Mouse (Mus musculus) forebrain, embryonic 12.5 days (tissue): ENCODE measurements around the gene Rbbp8nl. TPM values are rescaled to one million over a fixed set of nuclear protein-coding genes. Genes with fewer than 3 reads are reported as not detected.
A peak's percentile ranks its signal among the peaks of the same experiment; 100 is the strongest.

Source experiments
- ATAC-seq: fragments of 200-750 bp; cut with Nextera tagmentation; 2 replicates; pipeline ENCODE4 v1.8.0; 2017; ENCODE audit warnings: moderate TSS enrichment; ENCODE audit not compliant: low FRiP score
- H3K27ac ChIP-seq: fragments of 300-500 bp; sonication (generic); 2 replicates; pipeline ENCODE4 v1.5.1; 2016; ENCODE audit warnings: mild to moderate bottlenecking
- H3K27me3 ChIP-seq: fragments of 300-500 bp; sonication (generic); 2 replicates; pipeline ENCODE4 v1.6.1; 2016; ENCODE audit warnings: mild to moderate bottlenecking
- H3K36me3 ChIP-seq: fragments of 300-500 bp; sonication (generic); replicated peaks from 2 replicates; pipeline ENCODE4 v1.6.1; 2016; ENCODE audit warnings: mild to moderate bottlenecking
- H3K4me1 ChIP-seq: fragments of 300-500 bp; sonication (generic); 2 replicates; pipeline ENCODE4 v1.6.1; 2016
- H3K4me2 ChIP-seq: fragments of 300-500 bp; sonication (generic); 2 replicates; pipeline ENCODE4 v1.6.1; 2016; ENCODE audit warnings: mild to moderate bottlenecking, moderate library complexity
- H3K4me3 ChIP-seq: fragments of 300-500 bp; sonication (generic); replicated peaks from 2 replicates; pipeline ENCODE4 v1.5.1; 2016; ENCODE audit warnings: mild to moderate bottlenecking
- H3K9ac ChIP-seq: fragments of 300-500 bp; sonication (generic); 2 replicates; pipeline ENCODE4 v1.6.1; 2016; ENCODE audit warnings: mild to moderate bottlenecking
- H3K9me3 ChIP-seq: fragments of 300-500 bp; sonication (generic); 2 replicates; pipeline ENCODE4 v1.6.1; 2016
- WGBS: fragments of 180-500 bp; shearing (Covaris S2); methylation state at CpG from one replicate; pipeline ENCODE4 v1.1.7; 2016; 5-methylcytosine and 5-hydroxymethylcytosine counted together
- polyA plus RNA-seq: library from polyadenylated mRNA; unstranded; fragments of >200 nt; fragmentation: Nextera tagmentation; extraction: Ambion mirVana; gene quantifications from 2 replicates; pipeline ENCODE4 v1.2.1, GENCODE M21; 2016

Rbbp8nl gene
- polyA plus RNA-seq, 1 experiment from 2014 or later, result 0.13 TPM

GRCm38 (mm10) chr2:180251838-180252237, 37.8 kb downstream of the Rbbp8nl start:
- H3K9me3 ChIP-seq, result no peaks in the 10 kb centered on the region
- no peak overlapping the region for H3K9ac ChIP-seq
- no peak overlapping the region for H3K27ac ChIP-seq
- H3K27me3 ChIP-seq, result no peaks in the 10 kb centered on the region
- peaks cover 18% of the 10 kb centered on the region for H3K4me1 ChIP-seq
- H3K4me2 ChIP-seq, result no peak overlapping the region
- no peak overlapping the region for H3K4me3 ChIP-seq
- H3K36me3 ChIP-seq, result no peaks in the 10 kb centered on the region
- WGBS, result 44% methylated on average over 3 of the region's 3 CpGs
- no peak for ATAC-seq

- no peaks in the 10 kb centered on the region for H3K36me3 ChIP-seq
- 33% methylated on average over 11 of the region's 11 CpGs for WGBS
- H3K9me3 ChIP-seq, result no peaks in the 10 kb centered on the region
- no peak overlapping the region for H3K27ac ChIP-seq
- H3K9ac ChIP-seq, result no peak overlapping the region
- peaks cover 13% of the 10 kb centered on the region for H3K4me1 ChIP-seq
- H3K4me3 ChIP-seq, result no peak overlapping the region
- H3K4me2 ChIP-seq, result no peak overlapping the region
- ATAC-seq, result peak; percentile 89
- H3K27me3 ChIP-seq, result no peaks in the 10 kb centered on the region
These were observed 38.6 kb downstream of the Rbbp8nl start for GRCm38 (mm10) chr2:180250930-180251611.

- H3K27ac ChIP-seq, result no peak overlapping the region
- peaks cover 9% of the 10 kb centered on the region for H3K4me1 ChIP-seq
- no peak for ATAC-seq
- no peak overlapping the region for H3K9ac ChIP-seq
- no peak overlapping the region for H3K4me3 ChIP-seq
- H3K4me2 ChIP-seq, result no peak overlapping the region
- H3K27me3 ChIP-seq, result no peaks in the 10 kb centered on the region
- no peaks in the 10 kb centered on the region for H3K9me3 ChIP-seq
- H3K36me3 ChIP-seq, result no peaks in the 10 kb centered on the region
- 67% methylated on average over 9 of the region's 9 CpGs for WGBS
These were observed 40.6 kb downstream of the Rbbp8nl start for GRCm38 (mm10) chr2:180248947-180249660.

GRCm38 (mm10) chr2:180247916-180248315, 41.8 kb downstream of the Rbbp8nl start:
- no peaks in the 10 kb centered on the region for H3K36me3 ChIP-seq
- H3K27ac ChIP-seq, result no peak overlapping the region
- H3K9me3 ChIP-seq, result no peaks in the 10 kb centered on the region
- WGBS, result 94% methylated on average over 5 of the region's 5 CpGs
- H3K4me2 ChIP-seq, result no peak overlapping the region
- H3K4me1 ChIP-seq, result peaks cover 9% of the 10 kb centered on the region
- H3K27me3 ChIP-seq, result no peaks in the 10 kb centered on the region
- H3K4me3 ChIP-seq, result no peak overlapping the region
- no peak overlapping the region for H3K9ac ChIP-seq
- no peak for ATAC-seq

GRCm38 (mm10) chr2:180243108-180243507, 46.6 kb downstream of the Rbbp8nl start:
- H3K9me3 ChIP-seq, result no peaks in the 10 kb centered on the region
- 90% methylated on average over 4 of the region's 4 CpGs for WGBS
- H3K4me2 ChIP-seq, result no peak overlapping the region
- no peaks in the 10 kb centered on the region for H3K4me1 ChIP-seq
- no peak overlapping the region for H3K27ac ChIP-seq
- H3K36me3 ChIP-seq, result no peaks in the 10 kb centered on the region
- no peak overlapping the region for H3K4me3 ChIP-seq
- H3K9ac ChIP-seq, result no peak overlapping the region
- no peaks in the 10 kb centered on the region for H3K27me3 ChIP-seq
- ATAC-seq, result no peak

GRCm38 (mm10) chr2:180238591-180238990, 51.1 kb downstream of the Rbbp8nl start:
- Histone ChIP-seq H3K27ac (no peak overlapping the region), H3K4me1 (peaks cover 7% of the 10 kb centered on the region), H3K27me3 (no peaks in the 10 kb centered on the region; the same call in 1 of the 2 replicates), H3K4me3 (no peak overlapping the region), H3K9me3 (no peaks in the 10 kb centered on the region), H3K36me3 (no peaks in the 10 kb centered on the region), H3K9ac (no peak overlapping the region), H3K4me2 (no peak overlapping the region)
- 92% methylated on average over 5 of the region's 5 CpGs for WGBS
- no peak for ATAC-seq

- 92% methylated on average over 7 of the region's 7 CpGs for WGBS
These were observed 51.9 kb downstream of the Rbbp8nl start for GRCm38 (mm10) chr2:180237601-180238345.

GRCm38 (mm10) chr2:180236930-180237329, 52.7 kb downstream of the Rbbp8nl start:
- Histone ChIP-seq H3K27me3 (no peaks in the 10 kb centered on the region; the same call in 1 of the 2 replicates), H3K36me3 (no peaks in the 10 kb centered on the region), H3K4me3 (no peak overlapping the region), H3K4me2 (no peak overlapping the region), H3K4me1 (peaks cover 7% of the 10 kb centered on the region), H3K27ac (no peak overlapping the region), H3K9me3 (no peaks in the 10 kb centered on the region), H3K9ac (no peak overlapping the region)
- WGBS, result 89% methylated on average over 3 of the region's 3 CpGs
- ATAC-seq, result no peak

More at GRCm38 (mm10) chr2:180237601-180238345, 51.9 kb downstream of the Rbbp8nl start:
- Histone ChIP-seq H3K36me3 (no peaks in the 10 kb centered on the region), H3K9me3 (no peaks in the 10 kb centered on the region), H3K4me3 (no peak overlapping the region), H3K4me2 (no peak overlapping the region), H3K9ac (no peak overlapping the region), H3K4me1 (peaks cover 7% of the 10 kb centered on the region), H3K27ac (no peak overlapping the region), H3K27me3 (no peaks in the 10 kb centered on the region; the same call in 1 of the 2 replicates)
- no peak for ATAC-seq

- no peak overlapping the region for H3K4me2 ChIP-seq
- H3K4me1 ChIP-seq, result peaks cover 7% of the 10 kb centered on the region
- no peak overlapping the region for H3K9ac ChIP-seq
- H3K27me3 ChIP-seq, result no peaks in the 10 kb centered on the region; the same call in 1 of the 2 replicates
- no peak overlapping the region for H3K4me3 ChIP-seq
- no peak for ATAC-seq
- 54% methylated on average over 3 of the region's 3 CpGs for WGBS
- no peaks in the 10 kb centered on the region for H3K36me3 ChIP-seq
- H3K9me3 ChIP-seq, result no peaks in the 10 kb centered on the region
- H3K27ac ChIP-seq, result no peak overlapping the region
These were observed 53.2 kb downstream of the Rbbp8nl start for GRCm38 (mm10) chr2:180236500-180236899.

- no peak overlapping the region for H3K4me2 ChIP-seq
- no peaks in the 10 kb centered on the region; the same call in 1 of the 2 replicates for H3K27me3 ChIP-seq
- WGBS, result 88% methylated on average over 4 of the region's 4 CpGs
- H3K4me3 ChIP-seq, result no peak overlapping the region
- H3K27ac ChIP-seq, result no peak overlapping the region
- H3K36me3 ChIP-seq, result no peaks in the 10 kb centered on the region
- no peaks in the 10 kb centered on the region for H3K9me3 ChIP-seq
- no peak for ATAC-seq
- H3K4me1 ChIP-seq, result peaks cover 7% of the 10 kb centered on the region
- H3K9ac ChIP-seq, result no peak overlapping the region
These were observed 53.9 kb downstream of the Rbbp8nl start for GRCm38 (mm10) chr2:180235788-180236187.

- ATAC-seq, result no peak
- H3K9me3 ChIP-seq, result no peaks in the 10 kb centered on the region
- H3K4me3 ChIP-seq, result no peak overlapping the region
- peaks cover 7% of the 10 kb centered on the region for H3K4me1 ChIP-seq
- H3K36me3 ChIP-seq, result no peaks in the 10 kb centered on the region
- no peak overlapping the region for H3K9ac ChIP-seq
- no peaks in the 10 kb centered on the region; the same call in 1 of the 2 replicates for H3K27me3 ChIP-seq
- H3K4me2 ChIP-seq, result no peak overlapping the region
- H3K27ac ChIP-seq, result no peak overlapping the region
- WGBS, result 63% methylated on average over 6 of the region's 6 CpGs
These were observed 54.7 kb downstream of the Rbbp8nl start for GRCm38 (mm10) chr2:180234980-180235379.

- no peak overlapping the region for H3K27ac ChIP-seq
- no peaks in the 10 kb centered on the region for H3K36me3 ChIP-seq
- no peak overlapping the region for H3K4me3 ChIP-seq
- no peak for ATAC-seq
- no peak overlapping the region for H3K4me2 ChIP-seq
- 92% methylated on average over 8 of the region's 8 CpGs for WGBS
- H3K9ac ChIP-seq, result no peak overlapping the region
- no peaks in the 10 kb centered on the region for H3K9me3 ChIP-seq
- peaks cover 7% of the 10 kb centered on the region for H3K4me1 ChIP-seq
- no peaks in the 10 kb centered on the region; the same call in 1 of the 2 replicates for H3K27me3 ChIP-seq
These were observed 55.3 kb downstream of the Rbbp8nl start for GRCm38 (mm10) chr2:180234353-180234752.
